Mouse (Mus musculus): ENCODE results near the gene Smap2. TPM values are rescaled to one million over a fixed set of nuclear protein-coding genes. Genes with fewer than 3 reads are reported as not detected.

Smap2 gene
- polyA plus RNA-seq, 1 experiment from 2014 or later, result 17.2 TPM

- H3K4me3 ChIP-seq (ENCODE audit: low read depth, low read length), result no peak overlapping the region
- ATAC-seq (replicated peaks; ENCODE audit: low FRiP score, low TSS enrichment, low read depth) (no peak), DNase-seq (ENCODE audit: low spot score) (no peak)
- peaks cover 7% of the 10 kb centered on the region; the same call in 1 of the 2 replicates for H3K4me1 ChIP-seq (replicated peaks; ENCODE audit: control insufficient read depth, insufficient read depth, low read length)
- H3K27me3 ChIP-seq (replicated peaks; ENCODE audit: control insufficient read depth, insufficient read depth, low read length), result no peaks in the 10 kb centered on the region
- no peaks in the 10 kb centered on the region for H3K36me3 ChIP-seq (ENCODE audit: control insufficient read depth, insufficient read depth, low read length)
- WGBS, result 81% methylated on average over 7 of the region's 7 CpGs
- no peak overlapping the region for H3K27ac ChIP-seq (ENCODE audit: low read depth)
- H3K9ac ChIP-seq (ENCODE audit: low read length), result no peak overlapping the region
- no peaks in the 10 kb centered on the region for H3K9me3 ChIP-seq (ENCODE audit: control insufficient read depth, low read length)
- peak overlapping the region; percentile 79; the same call in 1 of the 2 replicates for H3K4me2 ChIP-seq (ENCODE audit: low read length)
Observed at GRCm38 (mm10) chr4:121015268-121015659, 1.8 kb downstream of the Smap2 start.

- no peak for ATAC-seq (replicated peaks; ENCODE audit: low FRiP score, low TSS enrichment, low read depth)
- Histone ChIP-seq H3K4me1 (replicated peaks; ENCODE audit: control insufficient read depth, insufficient read depth, low read length) (peaks cover 7% of the 10 kb centered on the region; the same call in 1 of the 2 replicates), H3K9me3 (ENCODE audit: control insufficient read depth, low read length) (no peaks in the 10 kb centered on the region), H3K9ac (ENCODE audit: low read length) (no peak overlapping the region), H3K27ac (ENCODE audit: low read depth) (no peak overlapping the region), H3K36me3 (ENCODE audit: control insufficient read depth, insufficient read depth, low read length) (no peaks in the 10 kb centered on the region), H3K4me3 (ENCODE audit: low read depth, low read length) (no peak overlapping the region), H3K4me2 (ENCODE audit: low read length) (no peak overlapping the region), H3K27me3 (replicated peaks; ENCODE audit: control insufficient read depth, insufficient read depth, low read length) (no peaks in the 10 kb centered on the region)
- whole genome bisulfite sequencing, result 59% methylated on average over 10 of the region's 10 CpGs
- DNase-seq (ENCODE audit: low spot score), result no peak
Observed at GRCm38 (mm10) chr4:121014594-121015267, 2.3 kb downstream of the Smap2 start.

GRCm38 (mm10) chr4:121010770-121011549 is 6.1 kb downstream of the Smap2 start:
- H3K4me3 ChIP-seq (ENCODE audit: low read depth, low read length), result no peak overlapping the region
- no peaks in the 10 kb centered on the region for H3K9me3 ChIP-seq (ENCODE audit: control insufficient read depth, low read length)
- WGBS, result 79% methylated on average over 11 of the region's 11 CpGs
- no peaks in the 10 kb centered on the region for H3K36me3 ChIP-seq (ENCODE audit: control insufficient read depth, insufficient read depth, low read length)
- peaks cover 7% of the 10 kb centered on the region for H3K4me1 ChIP-seq (replicated peaks; ENCODE audit: control insufficient read depth, insufficient read depth, low read length)
- no peak overlapping the region for H3K9ac ChIP-seq (ENCODE audit: low read length)
- H3K27me3 ChIP-seq (replicated peaks; ENCODE audit: control insufficient read depth, insufficient read depth, low read length), result no peaks in the 10 kb centered on the region
- DNase-seq (ENCODE audit: low spot score) (no peak), ATAC-seq (replicated peaks; ENCODE audit: low FRiP score, low TSS enrichment, low read depth) (no peak)
- no peak overlapping the region for H3K27ac ChIP-seq (ENCODE audit: low read depth)
- H3K4me2 ChIP-seq (ENCODE audit: low read length), result no peak overlapping the region

GRCm38 (mm10) chr4:121009151-121009550 is 7.9 kb downstream of the Smap2 start:
- H3K9ac ChIP-seq (ENCODE audit: low read length), result no peak overlapping the region
- DNase-seq (ENCODE audit: low spot score), result no peak
- no peak overlapping the region for H3K4me2 ChIP-seq (ENCODE audit: low read length)
- WGBS, result 81% methylated on average over 5 of the region's 5 CpGs
- H3K9me3 ChIP-seq (ENCODE audit: control insufficient read depth, low read length), result no peaks in the 10 kb centered on the region
- no peak overlapping the region for H3K27ac ChIP-seq (ENCODE audit: low read depth)
- H3K27me3 ChIP-seq (replicated peaks; ENCODE audit: control insufficient read depth, insufficient read depth, low read length), result no peaks in the 10 kb centered on the region
- ATAC-seq (replicated peaks; ENCODE audit: low FRiP score, low TSS enrichment, low read depth), result no peak
- no peaks in the 10 kb centered on the region for H3K36me3 ChIP-seq (ENCODE audit: control insufficient read depth, insufficient read depth, low read length)
- H3K4me3 ChIP-seq (ENCODE audit: low read depth, low read length), result no peak overlapping the region
- peaks cover 13% of the 10 kb centered on the region for H3K4me1 ChIP-seq (replicated peaks; ENCODE audit: control insufficient read depth, insufficient read depth, low read length)

- no peaks in the 10 kb centered on the region for H3K9me3 ChIP-seq (ENCODE audit: control insufficient read depth, low read length)
- ATAC-seq (replicated peaks; ENCODE audit: low FRiP score, low TSS enrichment, low read depth) (no peak), DNase-seq (ENCODE audit: low spot score) (no peak)
- 53% methylated on average over 3 of the region's 3 CpGs for WGBS
- no peak overlapping the region for H3K27ac ChIP-seq (ENCODE audit: low read depth)
- no peaks in the 10 kb centered on the region for H3K27me3 ChIP-seq (replicated peaks; ENCODE audit: control insufficient read depth, insufficient read depth, low read length)
- no peak overlapping the region for H3K4me2 ChIP-seq (ENCODE audit: low read length)
- H3K4me3 ChIP-seq (ENCODE audit: low read depth, low read length), result no peak overlapping the region
- H3K9ac ChIP-seq (ENCODE audit: low read length), result no peak overlapping the region
- H3K4me1 ChIP-seq (replicated peaks; ENCODE audit: control insufficient read depth, insufficient read depth, low read length), result peaks cover 20% of the 10 kb centered on the region
- H3K36me3 ChIP-seq (ENCODE audit: control insufficient read depth, insufficient read depth, low read length), result no peaks in the 10 kb centered on the region
Observed at GRCm38 (mm10) chr4:121008071-121008745, 8.8 kb downstream of the Smap2 start.

GRCm38 (mm10) chr4:121007006-121007405 is 10.0 kb downstream of the Smap2 start:
- ATAC-seq (replicated peaks; ENCODE audit: low FRiP score, low TSS enrichment, low read depth) (no peak), DNase-seq (ENCODE audit: low spot score) (no peak)
- Histone ChIP-seq H3K27me3 (replicated peaks; ENCODE audit: control insufficient read depth, insufficient read depth, low read length) (no peaks in the 10 kb centered on the region), H3K27ac (ENCODE audit: low read depth) (no peak overlapping the region), H3K9ac (ENCODE audit: low read length) (no peak overlapping the region), H3K9me3 (ENCODE audit: control insufficient read depth, low read length) (no peaks in the 10 kb centered on the region), H3K36me3 (ENCODE audit: control insufficient read depth, insufficient read depth, low read length) (no peaks in the 10 kb centered on the region), H3K4me2 (ENCODE audit: low read length) (no peak overlapping the region), H3K4me1 (replicated peaks; ENCODE audit: control insufficient read depth, insufficient read depth, low read length) (peaks cover 30% of the 10 kb centered on the region), H3K4me3 (ENCODE audit: low read depth, low read length) (no peak overlapping the region)

- Histone ChIP-seq H3K4me1 (replicated peaks; ENCODE audit: control insufficient read depth, insufficient read depth, low read length) (peaks cover 36% of the 10 kb centered on the region), H3K27me3 (replicated peaks; ENCODE audit: control insufficient read depth, insufficient read depth, low read length) (no peaks in the 10 kb centered on the region), H3K9me3 (ENCODE audit: control insufficient read depth, low read length) (no peaks in the 10 kb centered on the region), H3K4me3 (ENCODE audit: low read depth, low read length) (no peak overlapping the region), H3K36me3 (ENCODE audit: control insufficient read depth, insufficient read depth, low read length) (no peaks in the 10 kb centered on the region), H3K4me2 (ENCODE audit: low read length) (no peak overlapping the region), H3K9ac (ENCODE audit: low read length) (no peak overlapping the region), H3K27ac (ENCODE audit: low read depth) (no peak overlapping the region)
- no peak for DNase-seq (ENCODE audit: low spot score)
- WGBS, result 36% methylated on average over 4 of the region's 4 CpGs
- no peak for ATAC-seq (replicated peaks; ENCODE audit: low FRiP score, low TSS enrichment, low read depth)
Observed at GRCm38 (mm10) chr4:121004679-121005078, 12.4 kb downstream of the Smap2 start.

GRCm38 (mm10) chr4:121003611-121004091 is 13.4 kb downstream of the Smap2 start:
- no peak overlapping the region for H3K9ac ChIP-seq (ENCODE audit: low read length)
- DNase-seq (ENCODE audit: low spot score) (no peak), ATAC-seq (replicated peaks; ENCODE audit: low FRiP score, low TSS enrichment, low read depth) (no peak)

More at GRCm38 (mm10) chr4:121003611-121004091, 13.4 kb downstream of the Smap2 start:
- H3K4me1 ChIP-seq (replicated peaks; ENCODE audit: control insufficient read depth, insufficient read depth, low read length), result peaks cover 36% of the 10 kb centered on the region
- H3K36me3 ChIP-seq (ENCODE audit: control insufficient read depth, insufficient read depth, low read length), result no peaks in the 10 kb centered on the region
- no peak overlapping the region for H3K4me3 ChIP-seq (ENCODE audit: low read depth, low read length)
- no peaks in the 10 kb centered on the region for H3K27me3 ChIP-seq (replicated peaks; ENCODE audit: control insufficient read depth, insufficient read depth, low read length)
- 19% methylated on average over 3 of the region's 3 CpGs for WGBS
- H3K27ac ChIP-seq (ENCODE audit: low read depth), result peak overlapping the region; percentile 49
- no peak overlapping the region for H3K4me2 ChIP-seq (ENCODE audit: low read length)
- no peaks in the 10 kb centered on the region for H3K9me3 ChIP-seq (ENCODE audit: control insufficient read depth, low read length)

Data from intestine, embryonic 14.5 days (tissue).